Mouse (Mus musculus): Measurements from ENCODE around the gene Syce3.

Syce3 gene

GRCm38 (mm10) chr15:89373027-89373761, 37.1 kb downstream of the Syce3 start:
- DNase-seq (ENCODE audit: low read depth, low spot score): peak; percentile 70

GRCm38 (mm10) chr15:89372536-89372935, 37.8 kb downstream of the Syce3 start:
- no peak for DNase-seq (ENCODE audit: low read depth, low spot score)

DNA sequence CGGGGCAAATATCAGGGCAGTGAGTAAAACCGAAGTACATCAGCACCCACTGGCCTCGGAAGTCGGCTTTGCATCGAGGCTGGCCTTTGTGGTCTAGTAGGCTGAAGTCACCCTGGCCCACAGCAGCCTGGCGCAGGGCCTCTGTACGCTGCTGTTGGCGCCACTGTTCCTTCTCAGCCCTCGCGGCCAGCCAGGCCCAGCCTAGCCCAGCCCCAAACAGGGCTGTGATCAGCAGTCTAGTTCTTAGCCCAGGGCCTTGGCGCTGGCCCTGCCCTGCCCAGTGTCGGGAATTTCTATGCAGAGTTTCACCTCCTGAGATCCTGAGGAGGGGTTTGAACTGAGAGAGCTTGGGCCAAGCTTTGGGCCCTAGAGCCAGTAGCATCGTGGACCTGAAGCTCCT, 38.2 kb downstream of the Syce3 start:
- DNase-seq (ENCODE audit: low read depth, low spot score): no peak

DNA sequence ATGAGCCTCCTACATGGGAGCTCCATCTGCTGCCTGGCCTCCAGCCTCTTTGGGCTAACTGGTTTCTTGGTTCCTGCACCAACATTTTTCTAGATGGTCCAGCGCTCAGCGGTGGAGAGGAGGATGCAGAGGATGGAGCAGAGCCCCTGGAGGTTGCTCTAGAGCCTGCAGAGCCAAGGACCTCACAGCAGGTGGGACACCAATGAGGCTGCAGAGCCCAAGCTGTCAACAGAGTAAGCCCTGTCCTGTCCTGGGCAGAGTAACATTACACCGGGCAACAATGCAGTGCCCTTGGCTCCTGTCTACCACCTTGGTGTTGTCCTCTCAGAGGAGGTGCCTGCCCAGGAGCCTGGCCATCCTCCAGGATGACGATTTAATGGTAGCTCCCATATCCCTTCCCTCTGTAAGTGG, 45.2 kb downstream of the Syce3 start:
- no peak for DNase-seq (ENCODE audit: low read depth, low spot score)

DNA sequence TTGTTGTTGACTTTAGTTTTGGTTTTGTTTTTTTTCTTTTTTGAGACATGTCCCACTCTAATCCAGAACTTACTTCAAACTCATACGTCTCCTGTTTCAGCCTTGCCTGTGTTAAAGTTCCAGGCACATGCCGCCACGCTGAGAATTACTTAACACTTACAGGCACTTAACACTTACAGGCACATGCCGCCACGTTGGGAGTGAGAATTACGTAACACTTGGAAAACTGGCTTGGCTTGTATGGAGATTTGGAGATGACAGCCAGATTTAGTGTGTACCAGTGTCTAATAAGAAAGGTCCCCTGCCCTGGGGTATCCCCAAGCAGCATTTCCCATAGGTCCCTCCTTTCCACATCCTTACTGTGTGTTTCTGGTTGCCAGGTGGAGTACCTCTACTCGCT, 47.3 kb downstream of the Syce3 start:
- DNase-seq (ENCODE audit: low read depth, low spot score): no peak

DNA sequence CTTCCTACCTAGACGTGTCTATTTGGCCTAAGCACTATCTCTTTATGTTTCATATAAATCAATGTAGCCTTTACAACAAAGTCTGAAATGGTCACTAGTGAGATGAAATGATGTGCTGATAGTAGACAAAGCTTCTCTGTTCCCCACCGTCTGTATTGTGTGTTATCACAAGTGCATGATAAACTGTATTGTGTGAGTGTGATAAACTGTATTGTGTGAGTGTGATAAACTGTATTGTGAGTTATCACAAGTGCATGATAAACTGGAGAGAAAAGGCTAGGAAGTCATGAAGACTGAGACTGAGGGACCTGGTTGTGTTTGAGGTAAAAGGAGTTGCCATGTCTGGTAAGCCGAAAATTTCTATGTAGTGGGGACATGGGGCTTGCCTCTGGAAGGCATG, 51.5 kb downstream of the Syce3 start:
- DNase-seq (ENCODE audit: low read depth, low spot score): no peak

- peak; percentile 93 for DNase-seq (ENCODE audit: low read depth, low spot score)
These were observed 53.9 kb downstream of the Syce3 start for GRCm38 (mm10) chr15:89356372-89356771.

- peak; percentile 95 for DNase-seq (ENCODE audit: low read depth, low spot score)
These were observed 54.8 kb downstream of the Syce3 start, which contains the start of the genes Lmf2 and Ncaph2 for GRCm38 (mm10) chr15:89355241-89356187. TSS of gene Lmf2 (minus strand) at chr15:89355659. TSS of gene Ncaph2 (plus strand) at chr15:89355719.

- DNase-seq (ENCODE audit: low read depth, low spot score): no peak
These were observed 55.8 kb downstream of the Syce3 start for GRCm38 (mm10) chr15:89354455-89354854.

DNA sequence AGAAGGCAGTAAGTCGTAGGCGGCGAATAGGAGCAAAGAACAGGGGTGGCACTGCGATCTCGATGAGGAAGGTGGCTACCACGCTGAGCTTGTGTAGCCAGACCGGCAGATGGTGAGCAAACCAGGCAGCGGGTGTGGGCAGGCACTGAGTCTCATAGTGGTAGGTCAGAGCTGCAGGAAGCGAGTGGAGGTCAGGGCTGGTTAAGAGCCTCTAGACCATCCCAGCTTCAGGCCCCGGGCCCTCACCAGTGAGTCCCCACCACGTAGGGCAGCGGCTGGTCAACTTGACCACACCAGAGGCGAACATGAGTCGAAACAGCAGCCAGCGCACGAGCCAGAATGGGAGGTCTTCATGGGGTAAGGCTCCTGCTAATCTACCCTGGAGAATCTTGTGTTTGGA, 56.5 kb downstream of the Syce3 start:
- no peak for DNase-seq (ENCODE audit: low read depth, low spot score)

DNA sequence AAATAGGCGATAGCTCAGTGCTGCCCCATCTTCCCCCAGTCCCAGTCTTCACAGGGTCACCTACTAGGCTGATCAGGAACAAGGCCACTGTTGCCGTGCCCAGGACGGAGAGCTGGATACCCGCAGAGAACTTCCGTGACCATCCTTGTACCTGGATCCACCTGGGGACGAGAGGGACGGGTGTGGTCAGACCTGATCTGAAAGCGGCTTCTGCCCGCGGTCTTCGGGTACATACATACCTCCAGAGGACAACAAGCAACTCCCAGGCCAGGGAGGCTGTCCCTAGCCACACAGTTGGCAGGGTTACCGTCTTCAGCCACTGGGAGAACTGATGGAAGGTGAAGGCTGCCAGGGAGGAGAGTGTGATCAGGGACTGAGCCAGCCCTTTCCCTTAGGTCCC, 57.5 kb downstream of the Syce3 start:
- no peak for DNase-seq (ENCODE audit: low read depth, low spot score)

- no peak for DNase-seq (ENCODE audit: low read depth, low spot score)
These were observed 58.2 kb downstream of the Syce3 start for GRCm38 (mm10) chr15:89352054-89352453.

DNA sequence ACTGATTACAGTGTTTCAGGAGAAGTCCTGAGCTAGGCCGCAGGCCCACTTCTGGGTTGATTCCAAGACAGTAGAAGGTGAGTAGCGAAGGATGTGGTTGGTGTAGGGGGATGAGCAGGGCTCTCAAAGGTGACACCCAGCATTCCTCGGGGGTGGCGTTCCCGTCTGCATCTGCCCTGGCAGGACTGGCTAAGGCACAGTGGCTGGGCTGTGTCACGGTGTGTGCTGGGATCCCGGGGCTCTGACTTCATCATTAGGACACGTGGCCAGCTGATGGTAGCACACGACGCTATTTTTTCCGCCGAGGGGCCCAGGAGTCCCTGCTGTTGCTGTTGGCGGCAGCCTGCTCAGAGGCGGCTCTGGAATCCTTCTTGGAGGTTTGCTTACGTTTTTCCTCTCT, 59.0 kb downstream of the Syce3 start:
- no peak for DNase-seq (ENCODE audit: low read depth, low spot score)

DNA sequence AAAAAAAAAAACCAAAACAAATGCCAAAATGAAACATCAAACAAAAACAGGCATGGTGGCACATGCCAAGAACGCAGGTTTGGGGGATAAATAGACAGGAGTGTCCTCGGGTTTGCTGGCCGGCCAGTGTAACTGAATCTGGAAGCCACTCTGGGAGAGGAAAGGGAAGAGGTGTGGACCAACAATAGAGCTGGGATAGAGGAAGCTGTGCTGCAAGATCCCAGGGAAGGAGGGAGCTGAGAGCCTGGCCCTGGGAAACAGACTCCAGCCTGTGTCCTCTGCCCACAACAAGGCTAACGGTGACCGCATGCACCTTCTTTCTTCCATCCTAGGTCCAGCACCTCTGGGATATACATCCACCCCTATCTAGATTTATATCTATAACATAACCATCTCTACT, 59.9 kb downstream of the Syce3 start:
- DNase-seq (ENCODE audit: low read depth, low spot score): no peak

GRCm38 (mm10) chr15:89343325-89343724, 67.0 kb downstream of the Syce3 start:
- DNase-seq (ENCODE audit: low read depth, low spot score): no peak

GRCm38 (mm10) chr15:89341678-89342077, 68.6 kb downstream of the Syce3 start:
- DNase-seq (ENCODE audit: low read depth, low spot score): no peak
